Mouse (Mus musculus) thymus, postnatal 10 days (tissue): ENCODE measurements around the gene Haus2.
"Not testable (repeated sequence)": the region's sequence is repeated elsewhere in the genome, so short reads cannot be mapped to it uniquely, and the experiment has no call there.

Source experiments
- DNase-seq, 2 experiments: peaks; one replicate each; pipeline ENCODE4 v3.0.0; 2021; ENCODE audit warnings: low spot score in 2 of 2

Gene Haus2

GRCm38 (mm10) chr2:120608830-120609723 lies at the start of gene Haus2, which contains the start of gene Lrrc57:
Gene Haus2, plus strand, starts transcription at chr2:120609383.
Gene Lrrc57, minus strand, starts transcription at chr2:120609520.
- DNase-seq = peak; percentile 91 to 95

- no peak for DNase-seq
Observed at GRCm38 (mm10) chr2:120561524-120561923, 47.7 kb upstream of the Haus2 start.

- DNase-seq = no peak
Observed at GRCm38 (mm10) chr2:120562859-120563234, 46.3 kb upstream of the Haus2 start.

- peak; percentile 79 to 86 for DNase-seq
Observed at GRCm38 (mm10) chr2:120563235-120563990, 45.8 kb upstream of the Haus2 start, which contains the start of gene Zfp106. Gene Zfp106, minus strand, starts transcription at chr2:120563843.

GRCm38 (mm10) chr2:120564548-120565188 lies 44.5 kb upstream of the Haus2 start:
- not testable (repeated sequence) for DNase-seq

- no peak for DNase-seq
Observed at GRCm38 (mm10) chr2:120565363-120565762, 43.8 kb upstream of the Haus2 start.

GRCm38 (mm10) chr2:120566886-120567797 lies 42.0 kb upstream of the Haus2 start, which contains the start of gene Snap23:
Gene Snap23, plus strand, starts transcription at chr2:120567671.
- DNase-seq = peak; percentile 77 to 83

- DNase-seq = no peak
Observed at GRCm38 (mm10) chr2:120567798-120568320, 41.3 kb upstream of the Haus2 start.

GRCm38 (mm10) chr2:120571081-120571480 lies 38.1 kb upstream of the Haus2 start:
- no peak for DNase-seq

- DNase-seq = not testable (repeated sequence)
Observed at GRCm38 (mm10) chr2:120572161-120572560, 37.0 kb upstream of the Haus2 start.

- DNase-seq = no peak
Observed at GRCm38 (mm10) chr2:120575121-120575520, 34.1 kb upstream of the Haus2 start.

- DNase-seq = no peak
Observed at GRCm38 (mm10) chr2:120575978-120576377, 33.2 kb upstream of the Haus2 start.

GRCm38 (mm10) chr2:120577799-120578198 lies 31.4 kb upstream of the Haus2 start:
- no peak for DNase-seq

GRCm38 (mm10) chr2:120578286-120578685 lies 30.9 kb upstream of the Haus2 start:
- DNase-seq = no peak

GRCm38 (mm10) chr2:120589759-120590158 lies 19.4 kb upstream of the Haus2 start:
- no peak for DNase-seq

GRCm38 (mm10) chr2:120592227-120592626 lies 17.0 kb upstream of the Haus2 start:
- DNase-seq = no peak

- no peak for DNase-seq
Observed at GRCm38 (mm10) chr2:120597734-120598133, 11.4 kb upstream of the Haus2 start.

GRCm38 (mm10) chr2:120599506-120599905 lies 9.7 kb upstream of the Haus2 start:
- DNase-seq = no peak

GRCm38 (mm10) chr2:120606021-120606690 lies 3.0 kb upstream of the Haus2 start:
- DNase-seq = peak in 1 of 2 experiments; percentile 33
